Mouse (Mus musculus) lung, postnatal 4 days (tissue): Measurements from ENCODE around the gene Tmem44.

Experiments
- DNase-seq, 2 experiments: peaks; one replicate each; pipeline ENCODE4 v3.0.0; 2021

Gene Tmem44

GRCm38 (mm10) chr16:30550748-30551192 lies at the start of gene Tmem44:
Gene Tmem44, minus strand, starts transcription at chr16:30550842.
- no peak for DNase-seq

- peak; percentile 93 to 94 for DNase-seq
Observed at GRCm38 (mm10) chr16:30599491-30600268, 49.0 kb upstream of the Tmem44 start, which contains the start of gene Fam43a. Gene Fam43a, plus strand, starts transcription at chr16:30599723.

GRCm38 (mm10) chr16:30596959-30597681 lies 46.5 kb upstream of the Tmem44 start:
- DNase-seq: peak; percentile 90 to 94

- DNase-seq: no peak
Observed at GRCm38 (mm10) chr16:30595835-30596557, 45.4 kb upstream of the Tmem44 start.

GRCm38 (mm10) chr16:30595356-30595755 lies 44.7 kb upstream of the Tmem44 start:
- DNase-seq: no peak

GRCm38 (mm10) chr16:30591990-30592389 lies 41.3 kb upstream of the Tmem44 start:
- no peak for DNase-seq

GRCm38 (mm10) chr16:30590264-30591209 lies 39.9 kb upstream of the Tmem44 start:
- DNase-seq: no peak

GRCm38 (mm10) chr16:30587494-30588327 lies 37.1 kb upstream of the Tmem44 start, which contains the start of gene Lsg1:
Gene Lsg1, minus strand, starts transcription at chr16:30587592.
- DNase-seq: peak; percentile 87 to 92

- no peak for DNase-seq
Observed at GRCm38 (mm10) chr16:30586935-30587493, 36.4 kb upstream of the Tmem44 start.

- peak in 1 of 2 experiments; percentile 47 for DNase-seq
Observed at GRCm38 (mm10) chr16:30580765-30581164, 30.1 kb upstream of the Tmem44 start.

GRCm38 (mm10) chr16:30576392-30576791 lies 25.8 kb upstream of the Tmem44 start:
- no peak for DNase-seq

- no peak for DNase-seq
Observed at GRCm38 (mm10) chr16:30575815-30576214, 25.2 kb upstream of the Tmem44 start.

- no peak for DNase-seq
Observed at GRCm38 (mm10) chr16:30572239-30572638, 21.6 kb upstream of the Tmem44 start.

GRCm38 (mm10) chr16:30571378-30571777 lies 20.7 kb upstream of the Tmem44 start:
- no peak for DNase-seq

GRCm38 (mm10) chr16:30570173-30570572 lies 19.5 kb upstream of the Tmem44 start:
- no peak for DNase-seq

GRCm38 (mm10) chr16:30565631-30566030 lies 15.0 kb upstream of the Tmem44 start:
- DNase-seq: no peak

- DNase-seq: no peak
Observed at GRCm38 (mm10) chr16:30560601-30561000, 10.0 kb upstream of the Tmem44 start.

GRCm38 (mm10) chr16:30559312-30559992 lies 8.8 kb upstream of the Tmem44 start:
- DNase-seq: no peak

GRCm38 (mm10) chr16:30554109-30554508 lies 3.5 kb upstream of the Tmem44 start:
- no peak for DNase-seq
